Mouse (Mus musculus) C2C12 (cell line): ENCODE results near the gene Tada2b. TPM values are rescaled to one million over a fixed set of nuclear protein-coding genes. Genes with fewer than 3 reads are reported as not detected.

ENCODE experiments used
- H3K27me3 ChIP-seq: one replicate; pipeline ENCODE4 v1.6.1; 2011; ENCODE audit not compliant: control insufficient read depth, insufficient read depth, insufficient read length
- H3K36me3 ChIP-seq: one replicate; pipeline ENCODE4 v1.6.1; 2011; ENCODE audit not compliant: control insufficient read depth, insufficient read depth
- H3K4me3 ChIP-seq: one replicate; pipeline ENCODE4 v1.5.1; 2011; ENCODE audit warnings: mild to moderate bottlenecking, control low read depth; ENCODE audit not compliant: poor library complexity, insufficient read depth, severe bottlenecking
- H3K79me2 ChIP-seq: one replicate; pipeline ENCODE4 v1.6.1; 2011; ENCODE audit not compliant: control insufficient read depth, insufficient read depth
- H3K79me3 ChIP-seq: one replicate; pipeline ENCODE4 v1.6.1; 2011; ENCODE audit warnings: low read depth, control low read depth
- H3ac ChIP-seq: one replicate; pipeline ENCODE3; 2011; ENCODE audit warnings: low read depth; ENCODE audit not compliant: control insufficient read depth, insufficient read length
- CEBPB ChIP-seq: IDR thresholded peaks from one replicate; pipeline ENCODE4 v1.6.1; 2011; ENCODE audit warnings: low read depth, mild to moderate bottlenecking, control low read depth, moderate library complexity
- CTCF ChIP-seq: IDR thresholded peaks from one replicate; pipeline ENCODE4 v1.5.1; 2011; ENCODE audit not compliant: control insufficient read depth, insufficient read depth, insufficient read length
- FOSL1 ChIP-seq: IDR thresholded peaks from one replicate; pipeline ENCODE4 v1.8.0; 2011; ENCODE audit warnings: mild to moderate bottlenecking, low read length; ENCODE audit not compliant: poor library complexity, insufficient read depth, severe bottlenecking
- MAX ChIP-seq: IDR thresholded peaks from one replicate; pipeline ENCODE4 v1.6.1; 2011; ENCODE audit warnings: mild to moderate bottlenecking, control low read depth
- MYOD1 ChIP-seq: IDR thresholded peaks from one replicate; pipeline ENCODE4 v1.6.1; 2011; ENCODE audit warnings: low read depth; ENCODE audit not compliant: control insufficient read depth, insufficient read length
- MYOG ChIP-seq: IDR thresholded peaks from one replicate; pipeline ENCODE4 v1.6.1; 2011; ENCODE audit not compliant: control insufficient read depth, insufficient read length; ENCODE audit errors: extremely low read depth
- USF1 ChIP-seq: IDR thresholded peaks from one replicate; pipeline ENCODE4 v1.6.1; 2011; ENCODE audit warnings: low read depth, mild to moderate bottlenecking, control low read depth, moderate library complexity
- polyA plus RNA-seq: library from polyadenylated mRNA; unstranded; fragments of >200 nt; fragmentation: generic; extraction: Trizol; gene quantifications from one replicate; pipeline ENCODE4 v1.2.1, GENCODE M21; 2012; ENCODE audit warnings: missing spikeins

The Tada2b gene
- polyA plus RNA-seq, 1 experiment: 10.2 TPM

DNA sequence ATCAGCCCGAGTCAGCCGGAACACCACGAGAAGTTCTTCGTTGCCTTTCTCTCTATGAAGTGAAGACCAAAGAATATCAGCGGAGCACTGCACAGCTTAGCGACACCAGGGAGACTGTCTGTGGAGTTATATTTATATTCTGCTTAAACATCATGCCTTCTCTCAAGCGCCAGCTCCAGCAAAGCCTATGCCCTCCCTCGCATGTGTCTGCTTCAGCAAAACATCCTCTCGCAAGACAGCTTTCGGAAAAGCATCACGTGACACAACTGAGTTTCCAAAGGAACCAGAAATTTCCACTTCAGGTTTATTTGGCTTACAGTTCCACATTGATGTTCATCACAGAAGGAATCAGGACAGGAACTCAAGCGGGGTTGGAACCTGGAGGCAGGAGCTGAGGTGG lies 36.2 kb downstream of the Tada2b start:
- H3K79me3 ChIP-seq: no peaks in the 10 kb centered on the region
- peaks cover 13% of the 10 kb centered on the region for H3K27me3 ChIP-seq
- H3ac ChIP-seq: no peak overlapping the region
- H3K4me3 ChIP-seq: no peak overlapping the region
- no peaks in the 10 kb centered on the region for H3K36me3 ChIP-seq
- TF ChIP-seq MYOG: no peak
- TF ChIP-seq MYOD1: no peak
- peak; percentile 61 for TF ChIP-seq USF1
- no peak for TF ChIP-seq FOSL1
- TF ChIP-seq CEBPB: no peak
- TF ChIP-seq CTCF: no peak
- H3K79me2 ChIP-seq: no peaks in the 10 kb centered on the region

DNA sequence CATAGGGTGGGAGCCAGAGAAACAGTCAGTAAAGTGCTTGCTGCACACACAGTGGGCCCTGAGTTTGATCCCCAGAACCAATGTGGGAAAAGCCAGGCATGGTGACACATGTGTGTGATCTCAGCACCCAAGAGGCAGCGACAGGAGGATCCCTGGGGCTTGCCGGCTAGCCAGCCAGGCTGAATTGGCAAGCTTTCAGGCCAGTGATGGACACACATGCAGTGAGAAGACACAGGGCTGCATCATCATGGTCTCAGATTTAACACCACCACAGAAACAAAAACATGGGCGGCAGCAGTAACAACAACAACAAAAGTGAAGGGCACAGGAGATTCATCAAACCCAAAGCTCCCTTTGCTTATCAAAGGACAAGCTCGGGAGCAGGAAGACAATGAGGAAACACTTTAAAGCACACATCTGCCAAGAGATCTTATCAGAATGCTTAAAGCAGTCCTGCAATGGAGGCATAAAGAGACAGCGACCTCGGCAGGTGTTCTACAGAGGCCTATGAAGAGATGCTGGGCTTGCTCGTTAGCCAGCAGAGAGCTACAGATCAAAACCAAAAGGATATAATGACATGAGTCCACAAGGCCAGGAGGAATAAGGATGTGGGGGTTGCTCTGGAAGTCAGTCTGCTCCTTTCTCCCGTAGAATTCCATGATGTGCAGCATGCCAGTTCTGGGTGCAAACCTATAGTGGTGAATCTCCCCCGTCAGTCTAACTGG lies 37.8 kb downstream of the Tada2b start:
- TF ChIP-seq USF1 (no peak), CEBPB (no peak), MAX (no peak), FOSL1 (no peak), MYOG (no peak), MYOD1 (no peak), CTCF (no peak)
- peaks cover 13% of the 10 kb centered on the region for H3K27me3 ChIP-seq
- H3K79me3 ChIP-seq: no peaks in the 10 kb centered on the region
- H3ac ChIP-seq: no peak overlapping the region
- no peaks in the 10 kb centered on the region for H3K36me3 ChIP-seq
- no peak overlapping the region for H3K4me3 ChIP-seq
- H3K79me2 ChIP-seq: no peaks in the 10 kb centered on the region

DNA sequence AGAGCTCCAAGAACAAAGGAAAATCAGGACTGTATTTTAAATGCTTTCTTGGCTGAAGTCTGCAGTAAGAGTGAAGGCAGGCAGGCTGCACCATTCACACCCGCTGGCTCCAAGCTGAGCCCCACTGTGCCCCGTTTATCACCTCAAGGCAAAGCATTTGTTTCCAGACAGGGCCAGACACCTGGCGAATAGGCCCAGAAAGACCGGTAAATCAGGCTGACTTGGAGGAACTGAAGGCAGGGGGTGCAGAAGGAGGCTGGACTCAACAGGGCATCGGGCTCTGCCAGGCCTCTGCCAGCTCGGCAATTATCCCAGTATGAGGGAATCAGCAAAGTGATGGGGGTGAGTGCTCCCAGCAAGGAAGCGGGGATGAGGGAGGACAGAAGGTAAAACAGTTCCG lies 39.1 kb downstream of the Tada2b start:
- no peaks in the 10 kb centered on the region for H3K79me2 ChIP-seq
- no peak overlapping the region for H3K4me3 ChIP-seq
- no peak overlapping the region for H3ac ChIP-seq
- peaks cover 14% of the 10 kb centered on the region for H3K27me3 ChIP-seq
- no peak for TF ChIP-seq MYOD1
- no peak for TF ChIP-seq CEBPB
- TF ChIP-seq MAX: no peak
- TF ChIP-seq FOSL1: no peak
- H3K36me3 ChIP-seq: no peaks in the 10 kb centered on the region
- H3K79me3 ChIP-seq: no peaks in the 10 kb centered on the region

GRCm38 (mm10) chr5:36444611-36445010 lies 39.5 kb downstream of the Tada2b start:
- TF ChIP-seq MYOD1 (no peak), MYOG (no peak), FOSL1 (no peak), MAX (no peak), CTCF (no peak), USF1 (no peak), CEBPB (no peak)
- Histone ChIP-seq H3ac (no peak overlapping the region), H3K36me3 (no peaks in the 10 kb centered on the region), H3K27me3 (peaks cover 16% of the 10 kb centered on the region), H3K79me2 (no peaks in the 10 kb centered on the region), H3K79me3 (no peaks in the 10 kb centered on the region), H3K4me3 (no peak overlapping the region)

- Histone ChIP-seq H3K4me3 (no peak overlapping the region), H3K36me3 (no peaks in the 10 kb centered on the region), H3ac (no peak overlapping the region), H3K27me3 (peaks cover 13% of the 10 kb centered on the region), H3K79me2 (no peaks in the 10 kb centered on the region), H3K79me3 (no peaks in the 10 kb centered on the region)
- no peak for TF ChIP-seq USF1
- TF ChIP-seq FOSL1: no peak
- no peak for TF ChIP-seq MYOG
- TF ChIP-seq MAX: no peak
- TF ChIP-seq MYOD1: no peak
- no peak for TF ChIP-seq CEBPB
Measured at GRCm38 (mm10) chr5:36440741-36441140, 43.3 kb downstream of the Tada2b start.

- Histone ChIP-seq H3K4me3 (no peak overlapping the region), H3K79me3 (no peaks in the 10 kb centered on the region), H3ac (no peak overlapping the region), H3K36me3 (no peaks in the 10 kb centered on the region), H3K27me3 (peaks cover 32% of the 10 kb centered on the region), H3K79me2 (no peaks in the 10 kb centered on the region)
- TF ChIP-seq CTCF: no peak
- TF ChIP-seq FOSL1: no peak
- TF ChIP-seq MAX: no peak
- no peak for TF ChIP-seq CEBPB
- TF ChIP-seq MYOG: no peak
- TF ChIP-seq MYOD1: no peak
- TF ChIP-seq USF1: no peak
Measured at GRCm38 (mm10) chr5:36436858-36437257, 47.2 kb downstream of the Tada2b start.
